Mouse (Mus musculus): Measurements from ENCODE around the gene Scrn3.

Gene Scrn3

GRCm38 (mm10) chr2:73317426-73317825, 5.0 kb downstream of the Scrn3 start:
- DNase-seq (ENCODE audit: low spot score in 2 of 2): no peak

GRCm38 (mm10) chr2:73319218-73319617, 6.8 kb downstream of the Scrn3 start:
- no peak for DNase-seq (ENCODE audit: low spot score in 2 of 2)

- no peak for DNase-seq (ENCODE audit: low spot score in 2 of 2)
Measured at GRCm38 (mm10) chr2:73322991-73323390, 10.6 kb downstream of the Scrn3 start.

DNA sequence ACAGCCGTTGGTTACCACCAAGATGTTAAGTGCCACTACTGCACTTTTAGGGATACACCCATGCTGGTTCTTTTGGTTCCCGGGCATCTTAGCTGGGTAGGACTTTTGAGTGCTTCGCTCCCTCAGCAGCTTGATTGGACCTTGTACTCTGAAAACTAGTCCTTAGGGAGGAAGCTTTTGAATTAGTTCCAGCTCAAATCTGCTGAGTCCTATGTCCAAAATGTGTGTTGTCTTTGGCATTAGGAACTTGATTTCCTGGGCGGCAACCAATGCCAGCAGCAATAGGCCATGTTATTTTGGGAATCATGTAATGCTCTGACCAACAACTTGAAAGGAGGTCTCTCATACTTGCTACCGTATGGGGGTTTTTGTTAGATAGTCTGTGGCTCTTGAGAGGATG, 13.5 kb downstream of the Scrn3 start:
- no peak for DNase-seq (ENCODE audit: low spot score in 2 of 2)

DNA sequence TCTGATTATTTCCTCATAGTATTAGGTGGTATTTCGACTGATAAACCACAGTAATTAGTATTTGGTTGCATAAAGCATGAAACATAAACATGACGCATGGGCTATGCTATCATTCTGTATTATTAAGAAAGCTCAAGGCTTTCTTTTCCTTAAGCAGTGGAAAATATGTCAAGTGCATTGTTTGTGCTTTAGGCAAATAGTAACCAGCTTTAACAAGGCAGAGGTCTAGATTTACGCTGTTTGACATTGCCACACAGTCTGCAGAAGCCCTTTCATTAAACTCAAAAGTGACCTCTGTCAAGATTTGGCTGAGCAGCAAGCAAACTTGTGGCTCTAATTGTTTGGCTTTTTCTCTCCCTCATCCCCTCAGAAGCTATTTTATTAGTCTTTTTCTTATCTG, 23.5 kb downstream of the Scrn3 start:
- no peak for DNase-seq (ENCODE audit: low spot score in 2 of 2)

DNA sequence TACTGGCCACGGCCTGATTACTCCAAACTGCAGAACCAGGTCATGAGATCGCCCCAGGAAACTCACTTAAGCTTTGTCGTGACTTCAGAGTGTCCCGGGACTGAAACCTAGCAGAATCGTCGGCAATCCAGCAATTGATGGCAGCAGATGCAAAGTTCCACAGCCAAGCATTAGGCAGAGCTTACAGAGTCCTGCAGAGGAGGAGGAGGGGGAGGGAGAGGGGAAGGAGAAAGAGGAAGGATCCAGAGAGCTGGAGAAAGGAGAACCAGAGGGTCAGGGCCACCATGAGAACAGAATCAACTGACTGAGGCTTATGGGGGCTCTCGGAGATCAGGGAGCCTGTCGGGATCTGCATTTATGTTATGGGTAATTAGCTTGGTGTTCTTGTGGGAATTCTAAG, 26.0 kb downstream of the Scrn3 start:
- DNase-seq (ENCODE audit: low spot score in 2 of 2): no peak

GRCm38 (mm10) chr2:73343701-73344100, 31.3 kb downstream of the Scrn3 start:
- DNase-seq (ENCODE audit: low spot score in 2 of 2): no peak

- DNase-seq (ENCODE audit: low spot score in 2 of 2): no peak
Measured at GRCm38 (mm10) chr2:73345204-73345603, 32.8 kb downstream of the Scrn3 start.

DNA sequence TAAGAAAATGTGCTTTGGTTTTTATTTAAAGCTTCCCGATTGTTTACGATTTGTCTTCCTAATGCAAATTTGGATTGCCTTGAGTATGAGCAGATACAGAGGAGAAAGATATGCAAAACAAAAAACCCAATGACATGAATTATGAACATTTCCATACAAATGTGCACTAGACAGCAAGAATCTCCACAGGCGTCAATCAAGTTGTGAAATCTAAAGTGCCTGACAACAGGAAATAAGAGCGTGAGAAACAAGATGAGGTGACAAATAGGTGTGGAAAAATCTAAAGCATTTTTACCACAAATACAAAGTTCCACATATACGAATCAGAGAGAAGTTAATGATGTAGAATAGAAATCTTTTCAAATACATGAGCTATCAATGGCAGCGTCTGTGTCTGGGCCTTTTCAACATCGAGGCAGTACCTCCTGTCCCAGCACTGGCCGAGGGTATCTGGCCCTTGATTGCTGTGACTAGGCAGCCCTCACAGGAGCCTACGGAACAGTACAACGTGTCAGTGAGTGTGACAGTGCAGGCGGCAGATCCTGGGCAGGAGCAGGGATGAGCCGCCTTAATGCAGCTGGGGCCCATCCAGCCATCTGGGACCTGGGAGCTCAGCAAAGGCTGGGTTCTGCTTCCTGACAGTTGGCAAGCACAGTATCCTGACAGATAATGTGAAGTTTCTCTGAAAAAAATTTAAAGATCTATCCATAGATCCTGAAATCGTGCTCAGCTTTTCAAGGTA, 34.1 kb downstream of the Scrn3 start:
- peak in 1 of 2 experiments; percentile 17 for DNase-seq (ENCODE audit: low spot score in 2 of 2)

DNA sequence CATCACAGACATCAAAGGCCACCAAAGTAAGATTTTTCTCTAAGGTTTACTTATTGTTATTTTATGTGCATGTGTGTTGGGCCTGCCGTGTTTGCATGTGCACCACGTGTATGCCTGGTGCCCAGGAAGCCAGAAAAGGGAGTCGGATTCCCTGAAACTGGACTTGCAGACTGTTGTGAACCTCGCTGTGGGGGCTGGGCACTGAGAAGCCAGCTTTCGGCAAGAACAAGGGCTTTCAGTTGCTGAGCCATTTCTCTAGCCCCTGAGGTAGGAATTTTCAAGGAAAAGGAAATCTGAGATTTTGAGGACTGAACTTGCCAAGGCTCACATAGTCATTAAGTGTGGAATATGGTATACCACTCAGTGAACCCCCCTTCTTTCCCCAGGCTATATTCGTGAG, 34.7 kb downstream of the Scrn3 start:
- DNase-seq (ENCODE audit: low spot score in 2 of 2): no peak

- DNase-seq (ENCODE audit: low spot score in 2 of 2): no peak
Measured at GRCm38 (mm10) chr2:73347766-73348165, 35.4 kb downstream of the Scrn3 start.

DNA sequence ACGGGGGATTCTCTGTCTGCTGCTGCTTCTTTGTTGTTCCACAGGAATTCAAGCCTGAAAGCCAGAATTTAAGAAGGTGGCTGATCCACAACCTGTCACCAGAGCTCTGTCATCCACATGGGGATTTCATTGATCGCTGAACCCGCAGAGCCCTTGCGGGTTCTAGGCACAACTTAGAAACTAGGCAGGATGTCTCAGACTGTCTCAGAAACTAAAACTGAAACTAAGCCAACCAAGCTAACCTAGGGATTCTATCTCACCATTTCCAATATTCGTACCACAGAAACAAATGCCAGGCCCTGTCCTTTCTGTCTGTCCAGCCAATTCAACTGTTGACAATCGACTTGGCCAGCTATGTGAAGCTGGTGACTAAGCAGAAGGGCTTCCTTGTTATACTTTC, 35.8 kb downstream of the Scrn3 start:
- no peak for DNase-seq (ENCODE audit: low spot score in 2 of 2)

DNA sequence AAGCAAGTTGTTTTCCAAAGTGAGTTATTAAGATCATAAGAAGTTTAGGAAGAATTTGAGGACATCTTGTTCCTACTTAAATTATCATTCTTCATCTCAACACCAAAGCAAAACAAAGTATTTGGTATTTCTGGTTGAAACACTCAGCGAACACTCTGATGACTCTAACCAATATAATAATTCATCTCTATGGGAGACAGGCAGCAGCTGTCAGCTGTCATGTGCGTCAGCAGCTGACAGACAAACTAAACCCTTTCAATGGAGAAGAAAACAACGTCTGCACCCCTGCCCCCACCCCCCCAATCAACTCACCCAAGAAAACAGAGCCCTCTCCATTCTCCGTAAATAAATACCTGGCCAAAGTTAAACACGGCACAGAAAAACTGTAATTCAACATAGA, 39.1 kb downstream of the Scrn3 start:
- DNase-seq (ENCODE audit: low spot score in 2 of 2): no peak

- no peak for DNase-seq (ENCODE audit: low spot score in 2 of 2)
Measured at GRCm38 (mm10) chr2:73351927-73352374, 39.5 kb downstream of the Scrn3 start.

DNA sequence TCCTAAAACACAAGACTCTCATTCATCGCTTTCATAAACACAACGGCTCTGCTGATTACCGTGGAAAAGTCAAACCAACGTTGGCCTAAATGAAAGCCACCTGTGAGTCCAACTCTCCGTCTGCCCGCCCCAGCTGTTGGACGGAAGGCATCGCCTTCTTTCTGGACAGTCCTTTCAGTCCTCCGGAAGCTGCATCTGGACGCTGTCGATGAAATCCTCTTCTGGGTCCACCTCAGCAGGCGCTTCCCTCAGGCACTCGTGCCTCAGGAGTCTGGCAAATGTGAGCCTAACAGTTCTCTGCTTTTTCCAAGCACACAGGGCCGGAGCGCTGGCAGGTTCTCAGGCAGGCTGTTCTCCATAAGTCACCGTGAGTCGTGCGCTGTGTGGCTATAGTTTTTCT, 44.6 kb downstream of the Scrn3 start:
- no peak for DNase-seq (ENCODE audit: low spot score in 2 of 2)

GRCm38 (mm10) chr2:73359941-73360340, 47.5 kb downstream of the Scrn3 start:
- no peak for DNase-seq (ENCODE audit: low spot score in 2 of 2)

DNA sequence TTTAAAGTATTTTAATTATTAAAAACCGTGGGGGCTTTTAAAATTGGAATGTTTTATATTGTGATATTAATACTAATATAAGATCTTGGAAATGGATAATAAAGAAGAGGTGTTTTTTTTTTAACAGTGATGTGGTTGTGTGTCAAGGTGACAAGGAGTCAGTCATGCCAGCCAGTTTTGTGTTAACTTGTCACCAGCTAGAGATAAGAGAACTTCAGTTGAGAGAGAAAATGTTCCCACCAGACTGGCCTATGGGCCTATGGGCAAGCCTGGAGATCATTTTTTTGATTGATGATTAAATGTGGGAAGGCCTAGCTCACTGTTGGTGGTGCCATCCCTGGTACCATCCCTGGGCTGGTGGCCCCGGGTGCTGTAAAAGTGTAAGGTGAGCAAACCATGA, 48.1 kb downstream of the Scrn3 start:
- DNase-seq (ENCODE audit: low spot score in 2 of 2): no peak

- DNase-seq (ENCODE audit: low spot score in 2 of 2): no peak
Measured at GRCm38 (mm10) chr2:73363448-73363847, 51.0 kb downstream of the Scrn3 start.

GRCm38 (mm10) chr2:73371530-73372335, 59.3 kb downstream of the Scrn3 start:
- no peak for DNase-seq (ENCODE audit: low spot score in 2 of 2)

GRCm38 (mm10) chr2:73378326-73378725, 65.9 kb downstream of the Scrn3 start:
- DNase-seq (ENCODE audit: low spot score in 2 of 2): no peak

DNA sequence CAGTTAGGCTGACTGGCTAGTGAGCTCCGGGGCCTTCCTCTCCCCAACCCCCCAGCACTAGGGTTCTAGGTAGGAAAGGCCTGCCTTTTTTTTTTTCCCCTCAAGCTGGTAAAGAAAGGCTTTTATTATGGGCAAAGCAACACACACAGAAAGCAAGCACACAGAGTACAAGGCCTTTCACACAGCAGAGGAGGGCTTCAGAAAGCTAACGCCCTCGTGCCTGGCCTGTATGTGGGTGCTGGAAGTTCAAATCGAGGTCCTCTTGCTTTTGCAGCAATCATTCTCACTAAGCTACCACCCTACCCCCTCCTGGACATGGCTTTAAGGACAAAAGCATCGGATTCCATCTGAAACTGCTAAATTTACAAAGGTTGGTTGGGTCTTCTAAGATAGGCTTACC, 67.3 kb downstream of the Scrn3 start:
- no peak for DNase-seq (ENCODE audit: low spot score in 2 of 2)

DNA sequence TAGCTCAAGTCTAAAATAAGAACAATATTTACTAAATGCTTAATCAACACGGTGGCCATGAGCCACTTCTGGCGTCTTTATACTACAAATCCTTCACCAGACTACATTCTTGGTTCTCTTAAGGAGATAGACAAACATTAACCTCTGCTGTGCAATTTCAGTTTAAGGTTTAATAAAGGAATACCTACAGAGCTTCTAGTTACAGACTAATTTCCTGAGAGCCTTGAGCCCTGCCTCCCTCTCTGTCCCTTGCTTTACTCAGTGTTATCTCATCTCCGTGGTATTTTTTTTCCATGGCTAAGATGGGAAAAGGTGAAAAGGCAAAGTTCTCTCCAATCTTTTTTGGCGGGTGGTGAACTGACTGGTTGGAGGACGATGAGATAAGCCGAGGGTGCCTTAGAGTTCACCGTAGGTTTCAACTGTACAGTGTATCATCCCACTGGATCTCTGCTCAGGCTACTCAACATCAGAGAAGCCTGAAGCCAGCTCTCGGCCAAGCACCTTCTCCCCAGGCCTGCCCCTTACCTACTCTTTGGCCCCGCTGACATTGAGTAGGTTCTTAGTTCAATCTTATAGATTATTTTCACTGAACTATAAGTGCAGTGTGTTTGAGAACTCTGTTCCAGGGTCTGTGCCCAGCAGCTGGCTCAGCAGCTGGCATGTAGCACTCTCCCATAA, 68.0 kb downstream of the Scrn3 start:
- no peak for DNase-seq (ENCODE audit: low spot score in 2 of 2)

DNA sequence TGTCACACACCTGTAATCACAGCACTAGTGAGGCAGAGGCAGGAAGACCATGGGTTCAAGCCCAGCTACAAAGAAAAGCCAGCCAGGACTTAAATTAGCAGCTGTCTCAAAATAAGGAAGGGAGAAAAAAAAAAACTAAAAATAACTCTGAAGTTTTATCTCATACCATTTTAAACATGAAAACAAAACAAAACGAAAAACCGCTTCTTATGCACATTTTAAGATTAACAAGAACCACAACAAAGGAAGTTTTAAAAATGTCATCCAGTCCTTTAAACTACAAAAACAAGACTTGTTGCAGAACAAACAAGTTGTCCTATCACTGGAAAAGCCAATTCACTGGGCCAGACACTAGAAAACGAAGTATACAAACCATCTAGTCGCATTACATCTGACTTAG, 72.8 kb downstream of the Scrn3 start:
- DNase-seq (ENCODE audit: low spot score in 2 of 2): no peak

Data from frontal cortex, postnatal 25 days (tissue).